Mouse (Mus musculus) neural tube, embryonic 14.5 days (tissue): ENCODE results near the gene Coro6. TPM values are rescaled to one million over a fixed set of nuclear protein-coding genes. Genes with fewer than 3 reads are reported as not detected.

ENCODE experiments used
- ATAC-seq: fragments of 200-750 bp; cut with Nextera tagmentation; 2 replicates; pipeline ENCODE4 v1.8.0; 2017; ENCODE audit warnings: low read depth, mild to moderate bottlenecking, moderate TSS enrichment, moderate library complexity
- H3K27ac ChIP-seq: fragments of 300-500 bp; sonication (generic); 2 replicates; pipeline ENCODE4 v1.5.1; 2014; ENCODE audit warnings: low read depth, mild to moderate bottlenecking, control low read depth, low read length, moderate library complexity, mixed read lengths
- H3K27me3 ChIP-seq: fragments of 300-500 bp; sonication (generic); 2 replicates; pipeline ENCODE4 v1.6.1; 2014; ENCODE audit warnings: low read length; ENCODE audit not compliant: control insufficient read depth, insufficient read depth
- H3K36me3 ChIP-seq: fragments of 300-500 bp; sonication (generic); 2 replicates; pipeline ENCODE4 v1.6.1; 2014; ENCODE audit warnings: low read length, mixed read lengths; ENCODE audit not compliant: control insufficient read depth, insufficient read depth
- H3K4me1 ChIP-seq: fragments of 300-500 bp; sonication (generic); 2 replicates; pipeline ENCODE4 v1.6.1; 2014; ENCODE audit warnings: low read length; ENCODE audit not compliant: control insufficient read depth, insufficient read depth
- H3K4me2 ChIP-seq: fragments of 300-500 bp; sonication (generic); 2 replicates; pipeline ENCODE4 v1.6.1; 2014; ENCODE audit warnings: mild to moderate bottlenecking, low read depth, low read length, control low read depth
- H3K4me3 ChIP-seq: fragments of 300-500 bp; sonication (generic); 2 replicates; pipeline ENCODE4 v1.5.1; 2014; ENCODE audit warnings: low read depth, low read length, control low read depth, mixed read lengths
- H3K9ac ChIP-seq: fragments of 300-500 bp; sonication (generic); replicated peaks from 2 replicates; pipeline ENCODE4 v1.6.1; 2014; ENCODE audit warnings: low read depth, mild to moderate bottlenecking, control low read depth, low read length, mixed read lengths
- H3K9me3 ChIP-seq: fragments of 300-500 bp; sonication (generic); 2 replicates; pipeline ENCODE4 v1.6.1; 2016; ENCODE audit warnings: low read length; ENCODE audit not compliant: control insufficient read depth
- WGBS: fragments of 180-500 bp; shearing (Covaris S2); extraction: QIAGEN DNeasy Blood & Tissue Kit; methylation state at CpG from one replicate; pipeline ENCODE4 v1.1.7; 2014; 5-methylcytosine and 5-hydroxymethylcytosine counted together
- polyA plus RNA-seq: library from polyadenylated mRNA; unstranded; fragments of >200 nt; fragmentation: Nextera tagmentation; extraction: Ambion mirVana; gene quantifications from 2 replicates; pipeline ENCODE4 v1.2.1, GENCODE M21; 2014

Gene Coro6
- polyA plus RNA-seq, 1 experiment from 2014 or later: 0.83 TPM

DNA sequence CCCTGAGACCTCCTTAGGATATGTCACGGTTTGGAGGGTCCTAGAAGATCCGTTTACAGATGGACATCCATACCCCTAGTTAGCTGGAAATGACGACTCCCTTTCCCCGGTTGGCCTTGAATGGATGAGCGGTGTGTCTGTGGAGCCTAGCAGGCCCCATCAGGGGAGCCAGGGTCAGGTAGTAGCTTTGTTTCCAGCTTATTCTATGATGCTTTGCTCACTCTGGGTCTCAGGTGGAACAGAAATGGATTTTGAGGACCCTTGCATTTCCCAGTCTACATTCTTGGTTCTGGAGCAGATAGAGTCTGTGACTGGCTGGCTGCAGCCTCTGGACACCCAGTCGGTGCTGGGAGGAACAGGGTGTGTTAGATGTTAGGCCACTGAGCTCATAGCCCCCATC lies 32.6 kb downstream of the Coro6 start:
- Histone ChIP-seq H3K27me3 (no peaks in the 10 kb centered on the region), H3K36me3 (peaks cover 5% of the 10 kb centered on the region), H3K4me2 (peak overlapping the region; percentile 85), H3K4me3 (peak overlapping the region; percentile 96), H3K9me3 (no peaks in the 10 kb centered on the region), H3K9ac (peak overlapping the region; percentile 94), H3K27ac (no peak overlapping the region), H3K4me1 (peaks cover 47% of the 10 kb centered on the region)
- no peak for ATAC-seq
- 79% methylated on average over 6 of the region's 6 CpGs for WGBS

DNA sequence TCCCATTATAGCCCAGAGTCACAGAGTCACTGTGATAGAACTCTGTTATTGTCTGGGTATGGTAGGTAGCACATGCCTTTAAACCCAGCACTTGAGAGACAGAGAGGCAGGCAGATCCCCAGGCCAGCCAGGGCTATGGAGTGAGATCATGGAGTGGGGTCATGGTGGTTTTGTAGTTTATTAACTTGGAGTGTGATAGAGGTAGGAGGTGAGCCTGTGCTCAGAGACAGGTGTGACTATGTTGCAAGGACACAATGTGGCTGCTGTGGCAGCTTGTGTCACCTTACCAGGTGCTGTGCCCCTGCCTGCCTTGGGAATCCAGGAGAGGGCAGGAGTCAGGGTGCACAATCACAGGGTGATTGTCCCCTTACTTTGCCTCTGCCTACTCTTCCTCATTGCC lies 33.3 kb downstream of the Coro6 start:
- no peak overlapping the region for H3K4me2 ChIP-seq
- no peaks in the 10 kb centered on the region for H3K27me3 ChIP-seq
- no peak overlapping the region for H3K9ac ChIP-seq
- no peak for ATAC-seq
- no peak overlapping the region for H3K4me3 ChIP-seq
- peaks cover 11% of the 10 kb centered on the region for H3K36me3 ChIP-seq
- no peak overlapping the region for H3K27ac ChIP-seq
- H3K4me1 ChIP-seq: peaks cover 42% of the 10 kb centered on the region
- no peaks in the 10 kb centered on the region for H3K9me3 ChIP-seq

DNA sequence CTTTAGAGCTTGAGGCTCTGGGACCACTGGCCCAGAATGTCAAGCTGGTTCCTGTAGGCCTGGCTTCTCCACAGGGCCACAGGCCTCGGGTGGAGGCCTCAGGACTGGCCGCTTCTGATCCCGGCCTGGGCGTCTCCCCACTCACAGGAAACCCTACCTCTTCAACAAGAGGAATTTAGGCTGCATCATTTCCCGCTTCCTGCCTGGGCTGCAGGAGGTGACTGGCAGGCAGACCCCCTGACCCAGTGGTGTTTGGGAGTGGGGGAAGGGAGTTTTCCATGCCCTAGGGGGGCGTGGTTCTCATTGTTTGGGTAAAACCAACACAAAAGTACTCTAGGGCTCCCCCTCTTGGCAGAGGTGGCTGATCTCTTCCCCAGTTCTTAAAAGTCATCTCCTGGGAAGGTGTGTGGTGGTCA lies 35.1 kb downstream of the Coro6 start:
- no peaks in the 10 kb centered on the region for H3K9me3 ChIP-seq
- H3K4me3 ChIP-seq: no peak overlapping the region
- H3K4me2 ChIP-seq: no peak overlapping the region
- WGBS: 16% methylated on average over 6 of the region's 6 CpGs
- H3K27ac ChIP-seq: peak overlapping the region; percentile 40; the same call in 1 of the 2 replicates
- H3K27me3 ChIP-seq: no peaks in the 10 kb centered on the region
- H3K9ac ChIP-seq: no peak overlapping the region
- H3K4me1 ChIP-seq: peaks cover 32% of the 10 kb centered on the region
- ATAC-seq: no peak
- H3K36me3 ChIP-seq: peaks cover 12% of the 10 kb centered on the region

DNA sequence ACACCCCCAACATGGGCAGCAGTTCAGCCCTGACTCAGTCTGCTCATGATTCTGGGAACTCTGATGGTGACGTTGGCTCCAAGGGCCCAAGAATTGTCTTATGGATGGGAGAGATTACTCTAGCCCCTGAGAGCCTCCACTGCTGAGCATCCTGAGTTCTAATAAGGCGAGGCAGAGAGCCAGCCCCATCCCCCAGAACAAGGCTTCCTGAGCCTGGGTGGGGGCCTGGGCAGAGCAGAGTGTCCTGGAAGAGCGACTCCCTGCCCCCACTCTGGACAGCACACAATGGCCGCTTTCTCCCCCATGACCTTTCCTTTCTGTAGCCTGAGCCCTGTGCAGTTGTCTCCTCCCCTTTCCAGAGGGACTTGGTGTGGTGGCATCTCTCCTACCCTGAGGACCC lies 35.6 kb downstream of the Coro6 start:
- ATAC-seq: no peak
- H3K27me3 ChIP-seq: no peaks in the 10 kb centered on the region
- H3K36me3 ChIP-seq: peaks cover 16% of the 10 kb centered on the region
- no peaks in the 10 kb centered on the region for H3K9me3 ChIP-seq
- WGBS: 29% methylated on average over 4 of the region's 4 CpGs
- H3K4me2 ChIP-seq: no peak overlapping the region
- peaks cover 30% of the 10 kb centered on the region for H3K4me1 ChIP-seq
- no peak overlapping the region for H3K9ac ChIP-seq
- H3K27ac ChIP-seq: peak overlapping the region; percentile 40; the same call in 1 of the 2 replicates
- H3K4me3 ChIP-seq: no peak overlapping the region

DNA sequence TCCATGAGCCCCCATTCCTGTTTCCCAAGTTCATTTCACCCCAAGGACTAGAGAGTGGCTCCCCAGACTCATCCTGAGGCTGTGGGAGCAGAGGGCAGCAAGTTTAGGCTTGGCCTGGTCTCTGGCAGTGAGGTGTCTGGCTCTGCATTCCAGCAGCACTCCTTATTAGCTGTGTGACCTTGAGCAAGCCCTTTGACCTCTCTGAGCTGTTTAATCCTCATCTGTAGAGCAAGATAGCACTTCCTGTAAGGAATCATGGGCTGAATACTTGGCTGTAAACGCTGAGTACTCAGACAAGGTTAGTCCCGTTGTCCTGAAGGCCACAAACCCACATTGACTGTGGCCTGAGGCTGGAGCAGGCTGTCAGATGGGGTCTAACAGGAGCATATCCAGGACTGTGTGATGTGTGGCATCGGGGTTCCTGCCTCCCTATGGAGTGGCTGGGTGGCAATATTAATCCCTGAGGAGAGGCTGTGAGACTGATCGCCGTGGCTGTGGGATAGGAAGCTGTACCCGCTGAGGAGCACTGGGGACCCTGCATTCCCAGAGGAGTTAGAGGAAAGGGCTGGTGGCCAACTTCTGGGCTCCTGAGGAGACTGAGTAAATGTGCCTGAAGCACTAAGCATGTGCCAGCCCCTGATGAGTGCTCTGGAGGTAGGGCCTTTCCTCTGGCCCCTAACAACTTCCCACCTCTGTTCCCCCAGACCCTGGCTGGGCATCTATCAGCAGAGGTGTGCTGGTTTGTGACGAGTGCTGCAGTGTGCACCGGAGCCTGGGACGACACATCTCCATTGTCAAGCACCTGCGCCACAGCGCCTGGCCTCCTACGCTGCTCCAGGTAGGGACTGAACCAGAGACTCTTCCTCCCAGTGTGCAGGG lies 36.3 kb downstream of the Coro6 start:
- WGBS: 71% methylated on average over 12 of the region's 12 CpGs
- Histone ChIP-seq H3K4me2 (no peak overlapping the region), H3K4me1 (peaks cover 30% of the 10 kb centered on the region), H3K9me3 (no peaks in the 10 kb centered on the region), H3K9ac (no peak overlapping the region), H3K36me3 (peaks cover 23% of the 10 kb centered on the region), H3K4me3 (no peak overlapping the region), H3K27ac (no peak overlapping the region), H3K27me3 (no peaks in the 10 kb centered on the region)
- ATAC-seq: no peak

DNA sequence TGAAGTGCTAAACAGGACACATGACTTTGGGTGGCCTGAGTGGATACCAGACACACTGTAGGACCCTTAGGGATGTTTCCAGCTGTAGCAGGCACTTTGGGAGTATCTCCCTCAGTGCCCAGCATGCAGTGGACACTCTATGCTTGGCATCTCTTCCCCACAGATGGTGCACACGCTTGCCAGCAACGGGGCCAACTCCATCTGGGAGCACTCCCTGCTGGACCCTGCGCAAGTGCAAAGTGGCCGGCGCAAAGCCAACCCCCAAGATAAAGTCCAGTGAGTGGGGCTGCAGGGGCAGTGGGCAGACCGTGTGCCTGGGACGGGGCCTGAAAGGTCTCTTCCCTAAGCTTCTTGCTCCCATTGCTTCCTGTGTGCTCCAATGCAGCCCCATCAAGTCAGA lies 37.1 kb downstream of the Coro6 start:
- H3K27me3 ChIP-seq: no peaks in the 10 kb centered on the region
- 81% methylated on average over 7 of the region's 7 CpGs for WGBS
- H3K36me3 ChIP-seq: peaks cover 30% of the 10 kb centered on the region
- H3K4me2 ChIP-seq: no peak overlapping the region
- ATAC-seq: no peak
- H3K4me1 ChIP-seq: peaks cover 26% of the 10 kb centered on the region
- H3K27ac ChIP-seq: no peak overlapping the region
- no peaks in the 10 kb centered on the region for H3K9me3 ChIP-seq
- H3K4me3 ChIP-seq: no peak overlapping the region
- no peak overlapping the region for H3K9ac ChIP-seq

DNA sequence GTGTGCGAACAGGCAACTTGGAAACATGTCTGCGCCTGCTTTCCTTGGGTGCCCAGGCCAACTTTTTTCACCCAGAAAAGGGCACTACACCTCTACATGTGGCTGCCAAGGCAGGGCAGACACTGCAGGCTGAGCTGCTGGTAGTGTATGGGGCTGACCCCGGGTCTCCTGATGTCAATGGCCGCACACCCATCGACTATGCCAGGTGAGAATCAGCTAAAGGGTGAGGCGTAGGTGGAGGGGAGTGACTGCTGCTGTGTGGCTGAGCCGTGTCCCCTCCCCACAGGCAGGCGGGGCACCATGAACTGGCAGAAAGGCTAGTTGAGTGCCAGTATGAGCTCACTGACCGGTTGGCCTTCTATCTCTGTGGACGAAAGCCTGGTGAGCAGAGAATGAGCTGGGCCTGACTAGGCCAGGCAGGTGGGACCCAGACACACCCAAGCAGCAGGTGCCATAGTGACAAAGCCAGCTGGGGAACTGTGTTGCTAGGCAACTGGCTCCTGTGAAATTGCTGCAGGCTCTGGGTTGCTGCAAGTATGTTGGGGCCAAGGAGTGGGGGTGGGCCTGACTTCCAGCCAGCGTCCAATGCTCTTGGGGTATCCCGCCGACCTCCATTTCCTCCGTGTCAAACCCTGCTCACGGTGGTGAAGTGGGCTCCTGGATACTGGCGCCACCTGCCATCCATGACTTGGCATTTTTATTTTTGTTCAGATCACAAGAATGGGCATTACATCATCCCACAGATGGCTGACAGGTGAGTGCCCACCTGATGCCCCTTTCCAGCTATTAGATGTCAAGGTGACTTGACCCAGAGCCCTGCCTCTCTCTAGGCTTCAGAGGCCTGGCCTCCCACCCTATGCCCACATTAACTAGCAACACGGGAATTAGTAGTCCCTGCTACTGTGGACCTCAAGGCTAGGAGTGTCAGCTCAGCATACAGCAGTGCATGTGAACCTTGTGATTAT lies 38.4 kb downstream of the Coro6 start:
- Histone ChIP-seq H3K9ac (0 out of 2 replicates have a peak overlapping the region, but pooled peaks have one; percentile 2), H3K4me2 (no peak overlapping the region), H3K27me3 (no peaks in the 10 kb centered on the region), H3K4me1 (peaks cover 14% of the 10 kb centered on the region), H3K36me3 (peaks cover 43% of the 10 kb centered on the region), H3K9me3 (no peaks in the 10 kb centered on the region), H3K4me3 (no peak overlapping the region), H3K27ac (no peak overlapping the region)
- 71% methylated on average over 17 of the region's 17 CpGs for WGBS
- ATAC-seq: no peak

DNA sequence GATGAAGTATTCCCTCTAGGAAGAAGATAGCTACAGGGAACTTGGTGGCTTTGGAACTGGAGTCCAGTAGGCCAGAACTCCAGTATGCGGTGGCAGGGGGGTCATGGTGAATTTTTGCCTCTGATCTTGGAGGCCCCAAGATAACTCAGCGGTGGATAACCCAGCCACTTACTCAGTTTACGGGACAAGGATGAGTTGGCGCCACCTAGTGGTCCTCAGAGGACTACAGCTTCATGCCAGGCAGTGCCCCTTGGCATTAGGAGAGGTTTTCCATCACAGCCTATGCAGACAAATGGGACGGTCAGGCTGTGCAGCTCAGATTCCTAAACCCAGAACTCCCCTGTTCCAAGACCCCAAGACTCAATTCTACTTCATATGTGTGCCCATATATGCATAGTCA lies 39.2 kb downstream of the Coro6 start:
- peaks cover 50% of the 10 kb centered on the region for H3K36me3 ChIP-seq
- WGBS: 23% methylated on average over 5 of the region's 5 CpGs
- H3K9ac ChIP-seq: no peak overlapping the region
- no peaks in the 10 kb centered on the region for H3K9me3 ChIP-seq
- H3K4me3 ChIP-seq: no peak overlapping the region
- no peak for ATAC-seq
- H3K4me2 ChIP-seq: no peak overlapping the region
- H3K27ac ChIP-seq: no peak overlapping the region
- H3K27me3 ChIP-seq: no peaks in the 10 kb centered on the region
- peaks cover 11% of the 10 kb centered on the region; the same call in 1 of the 2 replicates for H3K4me1 ChIP-seq
